ENCODE assay signal across 25 mouse cellular contexts in genomic region chr11:78483639-78484038, GRCm38 (mm10). TPM values are rescaled to one million over a fixed set of nuclear protein-coding genes. Genes with fewer than 3 reads are reported as not detected.
"Had no signal": no experiment of that assay in that cellular context is flagged by ENCODE, and none has a peak within 500 bp of the region (broad histone marks: within the 10 kb centered on the region; RNA-seq: fewer than 3 reads in every experiment).

No protein-coding gene starts in this region.

- DNase-seq: kidney, adult 2 months; kidney, postnatal 10 days; kidney, postnatal 36 days; layer of hippocampus, postnatal 36 days; liver, embryonic 13.5 days; lung, adult 2 months; lung, postnatal 14 days; right cerebral cortex, adult 18-20 months; right cerebral cortex, postnatal 14 days; right cerebral cortex, postnatal 4 days; thymus, adult 2 months; thymus, postnatal 14 days; thymus, postnatal 4 days had no signal

- H3K27me3 ChIP-seq: midbrain, embryonic 15.5 days had no signal

- H3K4me3 ChIP-seq: kidney, embryonic 15.5 days; left cerebral cortex, adult 2 months; liver, embryonic 13.5 days; midbrain, embryonic 12.5 days; midbrain, embryonic 15.5 days; neural tube, embryonic 12.5 days; neural tube, embryonic 15.5 days had no signal

- H3K9ac ChIP-seq: kidney, embryonic 15.5 days; liver, embryonic 13.5 days; midbrain, embryonic 12.5 days; midbrain, embryonic 15.5 days; neural tube, embryonic 12.5 days; neural tube, embryonic 15.5 days had no signal

- H3K9me3 ChIP-seq: kidney, embryonic 15.5 days; liver, embryonic 13.5 days; midbrain, embryonic 12.5 days; midbrain, embryonic 15.5 days; neural tube, embryonic 12.5 days; neural tube, embryonic 15.5 days had no signal

- H3K27ac ChIP-seq: kidney, embryonic 15.5 days; left cerebral cortex, adult 2 months; liver, embryonic 13.5 days; macrophage; midbrain, embryonic 12.5 days; midbrain, embryonic 15.5 days; neural tube, embryonic 12.5 days; neural tube, embryonic 15.5 days had no signal

- H3K36me3 ChIP-seq: kidney, embryonic 15.5 days; liver, embryonic 13.5 days had no signal

- H3K4me1 ChIP-seq: liver, embryonic 13.5 days; midbrain, embryonic 12.5 days; neural tube, embryonic 12.5 days; neural tube, embryonic 15.5 days had no signal

RNA-seq across cellular contexts. Expression of gene Sarm1, which starts 13.9 kb away (rescaled TPM):
- total RNA-seq: megakaryocyte, adult 5-6 weeks had no signal

RNA-seq across cellular contexts. Expression of gene Vtn, which starts 15.3 kb away (rescaled TPM):
- total RNA-seq: megakaryocyte, adult 5-6 weeks had no signal
- polyA plus RNA-seq: macrophage had no signal

RNA-seq across cellular contexts. Expression of gene Sebox, which starts 19.6 kb away (rescaled TPM):
- total RNA-seq: megakaryocyte, adult 5-6 weeks had no signal
- polyA plus RNA-seq: kidney, adult 2 months; kidney, embryonic 15.5 days; limb, embryonic 11.5 days; limb, embryonic 14.5 days; lung, embryonic 16.5 days; macrophage; midbrain, embryonic 12.5 days; neural tube, embryonic 12.5 days; stomach, embryonic 14.5 days had no signal
